Mouse (Mus musculus) thymus, postnatal 0 days (tissue): Measurements from ENCODE around the gene Atp2c2. TPM values are rescaled to one million over a fixed set of nuclear protein-coding genes. Genes with fewer than 3 reads are reported as not detected.

Experiments used
- DNase-seq: peaks from one replicate; pipeline ENCODE4 v3.0.0-alpha.2; 2015; ENCODE audit warnings: low spot score
- polyA plus RNA-seq: library from polyadenylated mRNA; unstranded; fragments of >200 nt; fragmentation: Nextera tagmentation; extraction: Ambion mirVana; gene quantifications from 2 replicates; pipeline ENCODE4 v1.2.1, GENCODE M21; 2015

Gene Atp2c2
- polyA plus RNA-seq, 1 experiment from 2014 or later, result 0.29 TPM

- DNase-seq, result no peak
Observed at GRCm38 (mm10) chr8:119740634-119741033, 40.8 kb downstream of the Atp2c2 start.

GRCm38 (mm10) chr8:119742409-119742808 is 42.6 kb downstream of the Atp2c2 start:
- no peak for DNase-seq

GRCm38 (mm10) chr8:119743291-119744026 is 43.6 kb downstream of the Atp2c2 start:
- peak; percentile 71 for DNase-seq

GRCm38 (mm10) chr8:119744604-119745003 is 44.8 kb downstream of the Atp2c2 start:
- no peak for DNase-seq

GRCm38 (mm10) chr8:119755238-119756146 is 55.7 kb downstream of the Atp2c2 start:
- DNase-seq, result peak; percentile 35

- DNase-seq, result no peak
Observed at GRCm38 (mm10) chr8:119756147-119756461, 56.3 kb downstream of the Atp2c2 start.

- no peak for DNase-seq
Observed at GRCm38 (mm10) chr8:119756538-119756937, 56.7 kb downstream of the Atp2c2 start.

GRCm38 (mm10) chr8:119761692-119762091 is 61.9 kb downstream of the Atp2c2 start:
- DNase-seq, result no peak

GRCm38 (mm10) chr8:119762226-119763220 is 62.7 kb downstream of the Atp2c2 start:
- DNase-seq, result no peak

- DNase-seq, result no peak
Observed at GRCm38 (mm10) chr8:119765311-119765710, 65.5 kb downstream of the Atp2c2 start.

- no peak for DNase-seq
Observed at GRCm38 (mm10) chr8:119765761-119766444, 66.1 kb downstream of the Atp2c2 start.

GRCm38 (mm10) chr8:119776668-119777245 is 76.9 kb downstream of the Atp2c2 start:
- no peak for DNase-seq

- no peak for DNase-seq
Observed at GRCm38 (mm10) chr8:119777765-119778164, 78.0 kb downstream of the Atp2c2 start.

- DNase-seq, result peak; percentile 97
Observed at GRCm38 (mm10) chr8:119778263-119778662, 78.5 kb downstream of the Atp2c2 start, which contains the start of gene Tldc1. Gene Tldc1 (minus strand): TSS chr8:119778416.

GRCm38 (mm10) chr8:119779013-119779737 is 79.4 kb downstream of the Atp2c2 start:
- DNase-seq, result peak; percentile 90

- DNase-seq, result no peak
Observed at GRCm38 (mm10) chr8:119780402-119781049, 80.7 kb downstream of the Atp2c2 start.

GRCm38 (mm10) chr8:119781086-119781840 is 81.5 kb downstream of the Atp2c2 start:
- DNase-seq, result no peak

GRCm38 (mm10) chr8:119782715-119783114 is 82.9 kb downstream of the Atp2c2 start:
- peak; percentile 87 for DNase-seq
